Mouse (Mus musculus): Measurements from ENCODE around the gene Vmn2r10. TPM values are rescaled to one million over a fixed set of nuclear protein-coding genes. Genes with fewer than 3 reads are reported as not detected.

Gene Vmn2r10
- polyA plus RNA-seq (2017; shearing (Covaris generic)) = not detected

GRCm38 (mm10) chr5:109006427-109006826 lies at the start of gene Vmn2r10:
Gene Vmn2r10 (minus strand): TSS chr5:109006527.

Other genes with a start within 250 kb of the Vmn2r10 start
- gene Rnf212, start 231.5 kb downstream of the Vmn2r10 start, polyA plus RNA-seq (2017; shearing (Covaris generic)) = not detected
- not detected for gene Tmed11, start 211.2 kb downstream of the Vmn2r10 start, polyA plus RNA-seq (2017; shearing (Covaris generic))
- gene Vmn2r8, start 197.7 kb downstream of the Vmn2r10 start, polyA plus RNA-seq (2017; shearing (Covaris generic)) = not detected
- not detected for gene Vmn2r9, start 153.9 kb downstream of the Vmn2r10 start, polyA plus RNA-seq (2017; shearing (Covaris generic))
- 0.10 TPM for gene Vmn2r11, start 53.0 kb upstream of the Vmn2r10 start, polyA plus RNA-seq (2017; shearing (Covaris generic))
- not detected for gene Vmn2r12, start 91.4 kb upstream of the Vmn2r10 start, polyA plus RNA-seq (2017; shearing (Covaris generic))
- gene Vmn2r13, start 185.7 kb upstream of the Vmn2r10 start, polyA plus RNA-seq (2017; shearing (Covaris generic)) = not detected
- gene Vmn2r14, start 218.2 kb upstream of the Vmn2r10 start, polyA plus RNA-seq (2017; shearing (Covaris generic)) = not detected

Data from CD4-positive, CD25-positive, alpha-beta regulatory T cell, adult 9 weeks (primary cell).